Mouse (Mus musculus) thymus, adult 2 months (tissue): ENCODE measurements around the gene Calhm2.
A peak's percentile ranks its signal among the peaks of the same experiment; 100 is the strongest.

ENCODE experiments used
- CTCF ChIP-seq: fragments of 200-500 bp; IDR thresholded peaks from 2 replicates; pipeline ENCODE4 v1.5.1; 2012; ENCODE audit warnings: mild to moderate bottlenecking, control low read depth, low read length, moderate library complexity, borderline replicate concordance; ENCODE audit not compliant: control insufficient read depth, poor library complexity, insufficient read depth; ENCODE audit errors: extremely low read depth
- POLR2A ChIP-seq: fragments of 200-500 bp; IDR thresholded peaks from 2 replicates; pipeline ENCODE4 v1.6.1; 2012; ENCODE audit warnings: mild to moderate bottlenecking, low read length, control low read depth, moderate library complexity; ENCODE audit not compliant: control insufficient read depth, poor library complexity, insufficient read depth; ENCODE audit errors: extremely low read depth

GRCm38 (mm10) chr19:47168223-47168622 lies 30.1 kb upstream of the Calhm2 start:
- TF ChIP-seq CTCF (peak; percentile 45; the same call in 1 of the 2 replicates), POLR2A (no peak)
